Mouse (Mus musculus): ENCODE results near the gene Limd2.
"Not testable (repeated sequence)": the region's sequence is repeated elsewhere in the genome, so short reads cannot be mapped to it uniquely, and the experiment has no call there.

The Limd2 gene

DNA sequence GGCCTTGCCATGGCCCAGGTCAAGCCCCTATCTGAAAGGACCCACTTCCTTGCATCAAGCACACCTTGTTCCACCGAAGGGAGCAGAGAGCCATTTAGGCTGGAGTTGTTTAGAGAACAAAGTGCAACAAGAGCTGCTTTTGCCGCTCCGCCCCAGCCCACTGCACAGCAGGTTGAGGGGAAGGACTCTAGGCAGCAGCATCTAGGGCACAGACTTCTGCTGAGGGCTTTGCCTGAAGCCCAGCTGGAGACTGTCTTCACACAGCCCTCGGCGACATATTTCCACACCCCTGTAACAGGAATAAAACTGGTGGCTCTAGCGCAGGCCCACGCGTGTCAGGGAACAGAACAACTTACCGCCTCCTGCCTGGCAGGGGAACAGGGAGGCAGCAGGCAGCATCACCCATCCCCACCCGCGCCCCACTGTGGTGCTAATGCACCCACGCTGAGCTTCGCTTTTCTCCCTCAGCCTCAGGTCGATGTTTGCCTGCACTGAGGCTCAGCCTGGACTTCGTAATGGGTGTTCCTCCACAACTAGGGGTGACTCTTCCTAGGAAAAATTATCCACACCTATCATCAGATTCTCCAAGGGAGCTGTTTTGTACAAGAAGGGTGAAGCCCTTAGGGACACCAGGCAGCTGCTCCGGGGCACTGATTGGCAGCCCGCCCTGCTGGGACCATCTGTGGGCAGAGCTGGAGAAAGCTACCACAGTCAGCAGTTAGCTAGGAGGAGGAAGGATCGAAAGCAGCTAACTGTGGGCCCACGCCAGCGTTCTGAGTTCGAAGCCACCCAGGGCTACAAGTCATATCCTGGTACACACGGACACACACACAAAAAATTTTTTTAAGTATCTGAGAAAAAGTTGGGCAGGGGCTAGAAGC, at the start of gene Limd2, which contains the start of gene Gm10840:
Limd2 (minus strand) TSS at position 20 of the 881 bp plus-strand sequence.
Gm10840 (plus strand) TSS at position 10 of the 881 bp plus-strand sequence.
- DNase-seq (ENCODE audit: low spot score in 2 of 2), result no peak

DNA sequence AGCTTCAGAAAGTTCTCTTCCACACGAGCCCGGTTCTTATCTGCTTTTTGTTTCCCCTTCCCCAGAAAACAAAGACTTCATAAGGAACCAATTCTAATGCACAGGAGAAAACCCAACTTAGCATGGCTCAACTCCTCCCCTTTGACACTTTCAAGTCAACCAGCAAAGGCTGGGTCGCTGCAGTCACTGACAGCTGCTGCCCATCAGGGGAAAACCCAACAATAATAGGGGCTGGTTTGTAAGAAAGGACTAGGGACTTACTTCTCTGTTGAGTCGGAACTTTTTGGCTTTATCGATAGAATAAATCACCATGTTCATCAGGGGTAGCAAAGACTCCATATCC, 41.4 kb upstream of the Limd2 start, which contains the start of gene Strada:
Strada (minus strand) TSS at position 46 of the 343 bp plus-strand sequence.
- DNase-seq (ENCODE audit: low spot score in 2 of 2), result no peak

DNA sequence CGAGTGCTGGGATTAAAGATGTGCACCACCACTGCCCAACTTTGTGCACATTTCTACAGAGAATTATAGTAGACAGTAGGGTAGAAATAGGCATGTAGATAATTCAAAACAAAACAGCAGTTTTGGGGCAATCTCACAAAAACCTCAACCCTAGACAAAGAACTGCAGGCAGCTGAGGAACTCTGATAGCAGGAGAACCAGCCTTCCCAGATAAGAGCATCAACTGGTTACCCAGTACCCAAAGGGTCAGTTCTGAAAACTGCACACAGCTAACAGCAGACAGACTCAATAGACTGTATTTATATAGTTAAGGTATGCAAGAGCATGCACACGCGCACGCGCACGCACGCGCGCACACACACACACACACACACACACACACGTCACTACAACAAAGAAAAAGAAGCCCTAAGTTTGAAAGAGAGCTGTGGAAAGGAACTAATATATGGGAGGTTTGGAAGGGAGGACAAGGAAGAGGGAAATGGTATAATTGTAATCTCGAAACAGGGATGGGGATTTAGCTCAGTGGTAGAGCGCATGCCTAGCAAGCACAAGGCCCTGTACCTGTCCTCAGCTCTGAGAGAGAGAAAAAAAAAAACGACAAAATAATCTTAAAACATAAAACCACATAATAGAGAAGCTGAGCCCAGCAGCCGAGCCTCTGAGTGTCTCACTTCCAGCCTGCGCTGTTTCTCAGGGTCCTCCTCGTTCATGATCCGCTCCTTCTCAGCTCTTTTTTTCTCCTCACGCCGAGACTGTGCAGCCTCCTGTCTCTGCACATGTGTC, 40.9 kb upstream of the Limd2 start:
- DNase-seq (ENCODE audit: low spot score in 2 of 2), result no peak

DNA sequence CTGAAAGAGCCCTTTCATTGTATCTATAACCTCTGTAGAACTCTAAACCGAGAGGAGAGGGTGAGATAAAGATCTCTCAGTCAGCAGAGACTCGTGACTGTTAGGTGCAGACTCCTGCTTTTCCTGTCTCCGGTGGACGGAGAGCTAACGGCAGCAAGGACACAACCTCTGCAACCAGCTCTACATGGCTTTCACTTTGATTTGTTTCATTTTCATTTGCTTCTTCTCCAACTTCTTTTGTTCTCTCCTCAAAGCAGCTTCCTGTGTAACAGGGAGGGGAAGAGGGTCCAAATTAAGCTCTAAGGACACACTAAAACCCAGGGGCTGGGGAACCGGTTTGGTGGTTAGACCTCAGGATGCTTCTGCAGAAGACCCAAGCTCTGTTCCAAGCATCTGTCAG, 40.1 kb upstream of the Limd2 start:
- no peak for DNase-seq (ENCODE audit: low spot score in 2 of 2)

DNA sequence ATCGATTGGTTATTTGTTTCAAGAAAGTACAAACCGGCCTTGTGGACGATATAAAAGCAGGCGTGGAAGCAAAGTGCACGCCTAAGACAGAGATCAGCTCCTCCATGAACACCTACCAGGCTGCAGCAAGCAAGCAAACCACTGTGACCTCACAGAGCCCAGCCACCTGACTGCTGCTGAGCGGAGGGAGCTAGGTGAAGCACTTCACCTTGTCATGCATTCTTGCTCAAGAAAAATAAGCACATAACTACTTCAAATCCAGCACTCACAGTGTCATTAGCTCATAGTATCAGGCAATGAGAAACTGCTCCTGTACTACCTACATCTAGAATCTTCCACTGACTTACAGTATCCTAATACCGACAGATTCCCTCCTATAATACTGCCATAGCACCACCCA, 39.3 kb upstream of the Limd2 start:
- DNase-seq (ENCODE audit: low spot score in 2 of 2), result not testable (repeated sequence)

DNA sequence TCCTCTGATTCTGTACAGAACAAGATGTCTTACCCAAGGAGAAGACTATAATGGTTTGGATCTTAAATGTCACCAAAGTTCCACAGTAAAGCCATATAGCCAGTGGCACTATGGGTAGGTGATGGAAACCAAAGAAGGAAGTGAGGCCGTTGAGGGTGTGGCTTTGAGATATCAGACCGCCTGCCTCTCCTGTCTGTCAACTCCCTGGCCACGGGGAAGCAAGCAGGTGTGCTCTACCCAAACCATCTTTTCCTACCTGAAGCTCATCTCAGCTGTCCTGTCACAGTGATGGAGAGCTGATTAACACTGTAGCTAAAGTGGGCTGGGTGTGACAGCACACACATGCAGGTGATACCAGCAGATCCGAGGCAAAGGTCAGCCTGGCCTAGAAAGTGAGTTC, 37.6 kb upstream of the Limd2 start:
- no peak for DNase-seq (ENCODE audit: low spot score in 2 of 2)

DNA sequence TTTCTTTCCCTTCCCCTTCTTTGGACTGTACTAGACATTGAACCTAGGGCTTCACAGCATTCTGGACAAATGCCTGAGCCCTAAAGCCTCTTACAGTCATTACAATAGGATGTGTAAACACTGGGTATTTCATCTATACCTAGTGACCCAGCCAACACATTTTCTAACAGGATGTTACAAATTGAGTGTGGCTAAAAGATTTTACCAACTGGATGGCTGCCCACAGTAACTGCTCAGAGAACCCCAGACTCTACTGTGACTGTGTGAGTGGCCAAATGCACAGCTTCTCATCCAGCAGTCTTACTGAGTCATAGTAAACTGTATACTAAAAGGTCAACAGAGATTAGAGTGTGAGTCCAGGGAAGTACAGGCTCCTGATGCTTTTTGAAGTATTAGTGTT, 34.7 kb upstream of the Limd2 start:
- no peak for DNase-seq (ENCODE audit: low spot score in 2 of 2)

DNA sequence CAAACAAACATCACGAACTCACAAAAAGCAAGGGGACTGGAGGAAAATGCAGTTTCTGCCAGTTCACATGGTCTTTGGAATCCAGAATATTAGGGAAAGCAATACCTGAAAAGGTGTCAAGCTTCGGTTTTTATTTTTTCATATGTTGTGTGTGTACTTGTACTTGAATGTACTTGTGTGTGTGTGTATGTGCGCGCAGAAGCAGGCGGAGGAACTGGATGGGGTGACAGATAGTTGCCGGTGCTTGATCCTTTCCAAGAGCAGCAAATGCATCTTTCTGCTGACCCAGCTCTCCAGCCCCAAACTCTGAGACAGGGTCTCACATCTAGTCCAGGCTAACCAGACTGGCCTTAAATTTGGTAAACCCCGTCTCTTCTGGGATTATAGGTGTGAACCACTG, 34.2 kb upstream of the Limd2 start:
- no peak for DNase-seq (ENCODE audit: low spot score in 2 of 2)

DNA sequence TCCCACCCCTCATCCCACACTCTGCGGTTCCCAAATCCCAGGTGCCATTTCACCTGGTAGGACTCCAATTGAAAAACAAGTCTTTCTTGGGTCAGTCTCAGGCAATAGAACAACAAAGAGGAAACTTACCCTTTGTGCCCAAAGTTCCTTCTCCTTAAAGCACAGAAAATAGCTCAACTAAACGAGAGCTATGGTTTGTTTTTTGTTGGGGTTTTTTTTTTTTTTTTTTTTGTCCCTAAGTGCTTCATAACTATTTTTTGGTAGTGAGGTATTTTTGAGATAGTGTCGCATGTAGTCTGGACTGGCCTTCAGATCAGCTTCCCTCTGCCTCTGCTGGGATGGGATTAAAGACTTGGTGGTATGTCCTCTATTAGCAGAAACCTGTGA, 33.5 kb upstream of the Limd2 start:
- no peak for DNase-seq (ENCODE audit: low spot score in 2 of 2)

DNA sequence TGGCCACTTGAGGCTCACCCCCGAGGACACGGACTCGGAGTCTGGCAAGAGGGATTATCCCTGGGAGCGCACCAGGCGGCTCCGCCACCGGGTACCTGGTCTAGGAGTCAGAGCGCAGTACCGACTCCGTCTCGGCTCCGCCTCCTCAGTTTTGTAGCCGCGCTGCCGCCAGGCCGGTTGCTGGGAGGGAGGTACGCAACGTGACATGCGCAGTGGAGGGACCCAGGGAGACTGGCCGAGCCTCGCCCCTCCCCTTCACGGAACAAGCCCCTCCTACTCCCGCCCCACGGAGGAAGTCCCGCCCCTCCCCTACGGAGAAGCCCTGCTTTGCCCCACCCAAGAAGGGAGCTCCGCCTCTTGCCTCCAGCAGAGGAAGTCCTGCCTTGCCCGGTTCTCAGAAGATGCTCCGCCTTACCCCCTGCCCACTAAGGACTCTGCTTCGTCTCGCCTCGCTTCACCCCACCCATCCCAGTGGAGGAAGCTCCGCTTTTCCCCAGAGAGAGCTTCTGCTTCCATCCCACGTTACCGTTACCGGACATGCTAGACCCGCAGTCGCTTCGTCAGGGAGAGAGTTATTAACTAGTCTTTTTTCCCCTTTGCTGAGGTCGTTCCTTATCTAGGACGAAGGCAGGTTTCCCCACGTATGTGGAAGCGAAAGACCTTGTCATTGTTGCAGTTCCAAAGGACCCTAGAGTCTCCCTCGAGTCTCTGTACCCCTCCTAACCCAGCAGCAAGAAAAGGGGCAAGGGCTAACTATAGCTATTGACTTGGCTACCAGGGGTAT, 32.9 kb upstream of the Limd2 start:
- DNase-seq (ENCODE audit: low spot score in 2 of 2), result peak; percentile 96 to 98

DNA sequence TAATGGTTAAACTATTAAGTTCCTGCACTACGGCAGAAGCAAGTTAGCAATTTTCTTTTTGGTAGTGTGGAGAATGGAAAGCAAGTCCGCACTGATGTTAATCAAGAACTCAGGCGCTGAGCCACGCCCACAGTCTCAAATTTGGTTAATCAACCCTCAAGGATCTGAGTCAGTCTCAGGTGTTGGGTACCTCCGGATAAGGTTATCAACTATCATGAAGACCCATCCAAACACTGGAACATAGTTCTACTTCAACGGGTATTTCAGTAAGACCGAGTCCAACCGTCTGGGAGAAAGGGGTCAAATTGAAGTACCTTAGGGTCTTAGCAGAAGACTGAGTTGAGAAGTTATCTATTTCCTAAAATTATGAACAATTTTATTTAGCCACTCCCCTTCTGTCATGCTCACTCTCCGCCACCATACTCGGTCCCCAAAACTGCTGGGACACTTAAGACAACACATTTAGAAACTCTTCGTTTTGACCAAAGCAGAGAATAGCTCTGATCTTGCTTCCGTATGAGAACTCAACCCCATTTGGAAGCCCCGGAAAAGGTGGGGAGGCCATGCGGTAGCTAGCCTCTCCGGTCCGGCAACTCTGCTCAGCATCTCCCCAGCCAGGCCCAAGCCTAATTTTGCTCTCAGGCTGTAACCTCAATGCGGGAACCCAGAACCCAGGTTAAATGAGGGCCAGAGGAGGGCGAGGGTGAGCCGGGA, 32.2 kb upstream of the Limd2 start:
- DNase-seq (ENCODE audit: low spot score in 2 of 2), result no peak

DNA sequence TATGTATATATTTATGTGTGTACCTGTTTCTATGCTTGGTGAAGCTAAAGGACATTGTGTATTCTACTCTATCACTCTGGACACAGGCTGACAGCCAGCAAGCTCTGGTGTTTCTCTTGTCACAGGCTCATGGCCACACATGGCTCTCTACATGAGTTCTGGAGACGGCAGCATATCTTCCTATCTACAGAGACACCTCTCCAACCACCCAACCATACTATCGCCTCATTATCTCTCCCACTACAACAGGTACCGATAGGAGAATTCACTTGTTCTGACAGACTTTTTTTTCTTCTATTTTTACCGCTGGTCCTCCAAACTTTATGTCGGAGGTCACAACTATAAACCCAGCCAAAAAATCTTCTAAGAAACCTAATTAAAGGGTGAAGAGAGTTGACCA, 31.6 kb upstream of the Limd2 start:
- DNase-seq (ENCODE audit: low spot score in 2 of 2), result no peak

DNA sequence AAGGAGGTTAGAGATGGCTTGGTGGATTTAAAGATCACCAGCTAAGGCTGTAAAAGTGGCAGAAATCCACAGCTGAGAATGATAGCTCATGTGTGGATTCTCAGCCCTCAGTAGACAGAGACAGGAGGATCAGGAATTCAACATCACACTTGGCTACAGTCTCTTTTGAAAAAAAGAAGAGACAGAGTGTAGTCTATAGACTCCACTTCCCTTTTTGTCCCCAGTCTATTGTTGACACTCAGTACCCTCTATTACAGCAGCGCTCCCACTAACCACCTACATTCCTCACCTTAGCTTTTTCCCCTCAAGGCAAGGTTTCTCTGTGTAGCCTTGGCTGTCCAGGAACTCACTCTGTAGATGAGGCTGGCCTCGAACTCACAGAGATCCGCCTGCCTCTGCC, 31.1 kb upstream of the Limd2 start:
- no peak for DNase-seq (ENCODE audit: low spot score in 2 of 2)

DNA sequence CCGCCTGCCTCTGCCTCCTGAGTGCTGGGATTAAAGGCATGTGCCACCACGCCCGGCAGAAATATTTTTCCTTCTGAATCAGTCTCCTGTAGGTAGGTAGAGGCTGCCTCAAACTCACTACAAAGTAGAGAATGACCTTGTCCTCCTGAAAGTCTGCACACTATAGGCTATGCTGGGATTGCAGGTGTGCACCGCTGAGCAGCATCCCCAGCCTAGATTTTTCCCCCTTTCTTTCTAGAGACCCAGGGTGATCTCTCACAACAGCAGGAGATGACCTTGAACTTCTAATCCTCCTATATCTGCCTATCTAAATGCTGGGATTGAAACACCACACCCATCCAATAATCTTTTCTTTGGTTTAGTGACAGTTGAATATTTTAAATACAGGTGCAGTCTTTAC, 26.7 kb upstream of the Limd2 start:
- no peak for DNase-seq (ENCODE audit: low spot score in 2 of 2)

DNA sequence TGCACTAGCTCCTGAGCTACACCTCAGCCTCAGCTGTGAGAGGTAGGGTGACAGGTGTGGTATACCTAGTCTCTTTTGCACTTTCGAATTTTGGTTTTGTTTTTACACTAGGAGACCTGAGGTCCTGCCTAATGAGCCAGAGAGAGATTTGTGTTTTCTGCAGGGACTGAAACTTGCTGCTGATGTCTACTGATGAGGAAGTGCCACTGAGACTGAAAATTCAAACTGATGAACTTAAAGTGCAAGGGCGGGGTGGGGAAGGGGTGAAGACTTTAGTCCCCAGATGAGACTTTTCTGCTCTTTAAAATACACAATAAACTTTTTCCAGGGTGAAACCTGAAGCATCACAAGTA, 19.8 kb upstream of the Limd2 start:
- no peak for DNase-seq (ENCODE audit: low spot score in 2 of 2)

DNA sequence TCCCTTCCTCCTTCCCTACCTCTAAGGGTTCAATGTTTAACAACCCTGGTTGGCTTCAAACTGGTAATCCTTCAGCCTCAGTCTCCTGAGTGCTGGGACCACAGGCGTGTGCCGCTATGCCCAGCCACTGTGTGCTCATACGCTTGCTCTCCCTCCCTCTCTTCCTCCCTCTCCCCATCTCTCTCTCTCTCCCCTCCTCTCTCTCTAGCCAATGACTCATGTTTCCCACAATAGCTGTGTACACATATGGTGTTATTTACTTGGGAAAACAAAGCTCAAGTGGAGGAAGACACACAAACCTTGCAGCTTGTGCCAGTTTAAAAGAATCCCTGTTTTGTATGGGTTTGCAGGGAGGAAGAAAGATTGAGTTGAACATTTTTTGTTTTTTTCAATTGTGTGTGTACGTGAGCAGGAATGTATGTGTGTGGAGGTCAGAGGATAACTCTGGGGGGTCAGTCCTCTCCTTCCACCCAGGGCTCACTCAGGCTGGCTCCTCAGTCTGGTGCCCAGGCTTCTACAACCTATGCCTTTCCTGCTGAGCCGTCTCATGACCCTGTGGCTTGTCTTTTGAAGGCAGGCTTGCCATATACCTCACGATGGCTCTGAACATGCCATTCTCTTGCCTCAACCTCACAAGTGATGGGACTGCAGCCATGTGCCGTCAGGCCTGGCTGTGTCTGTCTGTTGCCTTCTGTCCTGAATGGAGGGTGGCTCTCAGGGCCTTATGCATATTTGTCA, 19.2 kb upstream of the Limd2 start:
- no peak for DNase-seq (ENCODE audit: low spot score in 2 of 2)

DNA sequence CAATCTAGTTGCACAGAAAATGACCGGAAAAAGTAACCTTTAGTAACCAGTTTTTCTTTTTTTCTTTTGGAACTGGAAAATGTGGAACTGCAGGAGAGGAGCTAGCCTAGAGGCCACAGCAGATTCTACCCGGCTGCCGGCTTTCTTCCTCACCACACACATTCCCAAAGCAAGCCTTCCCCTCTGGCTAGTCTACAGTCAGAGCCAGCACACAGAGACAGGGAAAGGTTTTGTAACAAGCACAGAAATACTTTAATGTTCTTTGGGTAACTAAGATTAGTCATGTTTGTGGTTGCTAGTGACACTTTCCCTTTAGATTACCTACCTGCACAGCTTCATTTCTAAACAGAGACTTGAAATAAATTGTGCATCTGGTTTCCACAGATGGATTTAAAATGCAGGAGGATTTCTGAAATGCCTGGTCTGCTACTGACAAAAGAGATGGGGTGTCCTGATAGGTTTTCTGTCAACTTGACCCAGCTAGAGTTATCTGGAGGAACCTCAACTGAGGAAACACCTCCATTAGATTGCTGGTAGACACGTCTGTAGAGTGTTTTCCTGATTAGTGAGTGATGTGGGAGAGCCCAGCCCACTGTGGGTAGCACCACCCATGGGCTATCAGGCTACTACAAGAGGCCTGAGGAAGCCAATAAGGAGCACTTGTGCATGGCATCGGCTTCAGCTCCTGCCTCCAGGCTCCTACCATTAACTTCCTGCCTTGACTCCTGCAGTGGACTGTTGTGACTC, 17.5 kb upstream of the Limd2 start:
- no peak for DNase-seq (ENCODE audit: low spot score in 2 of 2)

DNA sequence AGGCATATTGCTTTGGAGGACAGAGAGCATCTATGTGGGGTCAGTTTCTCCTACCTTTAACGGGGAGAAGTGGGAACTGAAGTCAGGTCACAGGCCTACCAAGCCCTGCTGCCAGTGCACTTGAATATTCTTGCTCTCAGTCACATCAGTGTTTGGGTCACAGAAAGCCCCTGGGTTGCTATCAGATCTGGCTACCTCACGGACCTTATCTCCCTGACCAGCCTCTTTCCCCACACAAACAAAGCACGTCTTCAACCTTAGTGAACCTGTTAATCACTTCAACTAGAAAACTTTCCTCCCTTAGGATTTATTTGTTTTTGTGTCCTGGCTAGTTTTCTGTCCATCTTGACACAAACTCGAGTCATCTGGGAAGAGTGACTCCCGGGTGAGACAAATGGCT, 15.7 kb upstream of the Limd2 start:
- no peak for DNase-seq (ENCODE audit: low spot score in 2 of 2)

DNA sequence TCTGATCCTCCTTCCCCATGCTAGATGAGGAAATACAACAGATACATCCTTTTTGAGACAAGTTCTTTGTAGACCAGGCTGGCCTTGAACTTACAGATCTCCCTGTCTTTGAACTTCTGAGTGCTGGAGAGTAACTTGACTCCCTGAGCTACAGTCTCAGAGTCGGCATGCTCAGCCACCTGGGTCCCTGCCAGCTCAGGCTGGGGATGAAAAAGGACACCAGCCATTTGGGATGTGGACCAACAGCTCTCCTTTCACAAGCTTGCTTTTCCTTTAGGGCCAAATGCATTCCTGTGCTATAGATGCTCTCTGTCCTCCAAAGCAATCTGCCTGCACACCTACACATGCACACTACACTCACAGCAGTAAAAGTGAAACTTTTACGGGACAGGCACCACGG, 14.4 kb upstream of the Limd2 start:
- DNase-seq (ENCODE audit: low spot score in 2 of 2), result no peak

DNA sequence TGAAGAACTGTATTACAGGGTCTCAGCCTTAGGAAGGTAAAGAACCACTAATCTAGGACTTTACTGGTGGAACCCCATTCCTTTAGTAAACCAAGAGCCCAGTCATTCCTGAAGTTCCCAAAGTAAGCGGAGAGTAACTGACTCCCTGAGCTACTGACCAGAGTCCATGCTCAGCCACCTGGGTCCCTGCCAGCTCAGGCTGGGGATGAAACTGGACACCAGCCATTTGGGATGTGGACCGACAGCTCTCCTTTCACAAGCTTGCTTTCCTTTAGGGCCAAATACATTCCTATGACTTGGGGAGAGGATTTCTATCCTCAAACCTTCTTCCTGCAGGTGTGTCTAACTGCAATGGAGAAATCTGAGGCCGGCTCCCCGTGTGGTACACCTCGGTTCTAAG, 13.7 kb upstream of the Limd2 start:
- no peak for DNase-seq (ENCODE audit: low spot score in 2 of 2)

Measured in urinary bladder, postnatal 4 days (tissue).